Mouse (Mus musculus): ENCODE data around the gene Btrc. TPM values are rescaled to one million over a fixed set of nuclear protein-coding genes. Genes with fewer than 3 reads are reported as not detected.
A peak's percentile ranks its signal among the peaks of the same experiment; 100 is the strongest.
"Not testable (repeated sequence)": the region's sequence is repeated elsewhere in the genome, so short reads cannot be mapped to it uniquely, and the experiment has no call there.

Btrc gene
- polyA plus RNA-seq, 2 experiments, result 27.6 to 40.3 TPM

GRCm38 (mm10) chr19:45432351-45432750, 68.8 kb downstream of the Btrc start:
- Histone ChIP-seq H3K4me3 (ENCODE audit: insufficient read depth in 1 of 2, low read depth in 2 of 2, low read length in 2 of 2) (no peak overlapping the region), H3K36me3 (replicated peaks; ENCODE audit: control insufficient read depth, insufficient read depth, low read depth) (no peaks in the 10 kb centered on the region), H3K27ac (no peak overlapping the region), H3K4me2 (ENCODE audit: low read depth) (no peak overlapping the region), H3K9me3 (ENCODE audit: control insufficient read depth, low read length) (no peaks in the 10 kb centered on the region), H3K9ac (replicated peaks) (no peak overlapping the region), H3K27me3 (ENCODE audit: control insufficient read depth, insufficient read depth, low read length) (no peaks in the 10 kb centered on the region), H3K4me1 (replicated peaks; ENCODE audit: control insufficient read depth in 2 of 2, insufficient read depth in 2 of 2, low read length in 1 of 2) (peaks cover 0 to 2% of the 10 kb centered on the region in 2 experiments; a peak in 2 of 4 replicates)
- DNase-seq (ENCODE audit: low read depth in 3 of 3, low spot score in 3 of 3), result no peak
- no peak for ATAC-seq (ENCODE audit: insufficient read depth)
- TF ChIP-seq CTCF (IDR thresholded peaks at IDR 0.05; ENCODE audit: low read depth) (no peak), EP300 (IDR thresholded peaks at IDR 0.05; ENCODE audit: low read depth) (no peak)
- 68% methylated on average over 3 of the region's 3 CpGs for WGBS (ENCODE audit: insufficient replicate concordance)

- not testable (repeated sequence) for H3K27me3 ChIP-seq (ENCODE audit: control insufficient read depth, insufficient read depth, low read length); H3K4me3 ChIP-seq (ENCODE audit: insufficient read depth in 1 of 2, low read depth in 2 of 2, low read length in 2 of 2); H3K4me1 ChIP-seq (replicated peaks; ENCODE audit: control insufficient read depth in 2 of 2, insufficient read depth in 2 of 2, low read length in 1 of 2); H3K27ac ChIP-seq; H3K9me3 ChIP-seq (ENCODE audit: control insufficient read depth, low read length); H3K9ac ChIP-seq (replicated peaks); H3K4me2 ChIP-seq (ENCODE audit: low read depth); H3K36me3 ChIP-seq (replicated peaks; ENCODE audit: control insufficient read depth, insufficient read depth, low read depth)
- peak; percentile 84 for ATAC-seq (ENCODE audit: insufficient read depth)
- peak; percentile 83 for TF ChIP-seq CTCF (IDR thresholded peaks at IDR 0.05; ENCODE audit: low read depth)
- DNase-seq (ENCODE audit: low read depth in 3 of 3, low spot score in 3 of 3), result peak; percentile 67 to 75 (median 73)
Measured at GRCm38 (mm10) chr19:45436019-45436418, 72.5 kb downstream of the Btrc start.

GRCm38 (mm10) chr19:45437175-45437574, 73.6 kb downstream of the Btrc start:
- 77% methylated on average over 4 of the region's 4 CpGs for WGBS (ENCODE audit: insufficient replicate concordance)
- Histone ChIP-seq H3K4me3 (ENCODE audit: insufficient read depth in 1 of 2, low read depth in 2 of 2, low read length in 2 of 2) (no peak overlapping the region), H3K27me3 (ENCODE audit: control insufficient read depth, insufficient read depth, low read length) (no peaks in the 10 kb centered on the region), H3K9me3 (ENCODE audit: control insufficient read depth, low read length) (no peaks in the 10 kb centered on the region), H3K36me3 (replicated peaks; ENCODE audit: control insufficient read depth, insufficient read depth, low read depth) (no peaks in the 10 kb centered on the region), H3K27ac (no peak overlapping the region), H3K4me2 (ENCODE audit: low read depth) (no peak overlapping the region), H3K4me1 (replicated peaks; ENCODE audit: control insufficient read depth in 2 of 2, insufficient read depth in 2 of 2, low read length in 1 of 2) (peaks cover 9 to 14% of the 10 kb centered on the region in 2 experiments), H3K9ac (replicated peaks) (no peak overlapping the region)
- DNase-seq (ENCODE audit: low read depth in 3 of 3, low spot score in 3 of 3) (no peak), ATAC-seq (ENCODE audit: insufficient read depth) (no peak)
- no peak for TF ChIP-seq CTCF (IDR thresholded peaks at IDR 0.05; ENCODE audit: low read depth)
- TF ChIP-seq EP300 (IDR thresholded peaks at IDR 0.05; ENCODE audit: low read depth), result no peak

- 87% methylated on average over 5 of the region's 5 CpGs for WGBS (ENCODE audit: insufficient replicate concordance)
Measured at GRCm38 (mm10) chr19:45438191-45438590, 74.7 kb downstream of the Btrc start.

GRCm38 (mm10) chr19:45438928-45439846, 75.7 kb downstream of the Btrc start:
- DNase-seq (ENCODE audit: low read depth in 3 of 3, low spot score in 3 of 3) (no peak), ATAC-seq (ENCODE audit: insufficient read depth) (no peak)
- H3K9ac ChIP-seq (replicated peaks), result no peak overlapping the region
- no peak overlapping the region for H3K4me2 ChIP-seq (ENCODE audit: low read depth)
- H3K27me3 ChIP-seq (ENCODE audit: control insufficient read depth, insufficient read depth, low read length), result no peaks in the 10 kb centered on the region
- H3K4me3 ChIP-seq (ENCODE audit: insufficient read depth in 1 of 2, low read depth in 2 of 2, low read length in 2 of 2), result no peak overlapping the region
- no peaks in the 10 kb centered on the region for H3K36me3 ChIP-seq (replicated peaks; ENCODE audit: control insufficient read depth, insufficient read depth, low read depth)
- WGBS (ENCODE audit: insufficient replicate concordance), result 61% methylated on average over 6 of the region's 6 CpGs
- H3K27ac ChIP-seq, result no peak overlapping the region
- H3K9me3 ChIP-seq (ENCODE audit: control insufficient read depth, low read length), result no peaks in the 10 kb centered on the region
- peaks cover 18% of the 10 kb centered on the region in 2 experiments for H3K4me1 ChIP-seq (replicated peaks; ENCODE audit: control insufficient read depth in 2 of 2, insufficient read depth in 2 of 2, low read length in 1 of 2)
- TF ChIP-seq EP300 (IDR thresholded peaks at IDR 0.05; ENCODE audit: low read depth) (no peak), CTCF (IDR thresholded peaks at IDR 0.05; ENCODE audit: low read depth) (peak; percentile 44)

More at GRCm38 (mm10) chr19:45438191-45438590, 74.7 kb downstream of the Btrc start:
- H3K9ac ChIP-seq (replicated peaks), result no peak overlapping the region
- H3K36me3 ChIP-seq (replicated peaks; ENCODE audit: control insufficient read depth, insufficient read depth, low read depth), result no peaks in the 10 kb centered on the region
- H3K9me3 ChIP-seq (ENCODE audit: control insufficient read depth, low read length), result no peaks in the 10 kb centered on the region
- no peak overlapping the region for H3K4me2 ChIP-seq (ENCODE audit: low read depth)
- no peak for TF ChIP-seq EP300 (IDR thresholded peaks at IDR 0.05; ENCODE audit: low read depth)
- no peak for TF ChIP-seq CTCF (IDR thresholded peaks at IDR 0.05; ENCODE audit: low read depth)
- DNase-seq (ENCODE audit: low read depth in 3 of 3, low spot score in 3 of 3), result no peak
- peaks cover 14% of the 10 kb centered on the region in 2 experiments for H3K4me1 ChIP-seq (replicated peaks; ENCODE audit: control insufficient read depth in 2 of 2, insufficient read depth in 2 of 2, low read length in 1 of 2)
- no peak for ATAC-seq (ENCODE audit: insufficient read depth)
- no peaks in the 10 kb centered on the region for H3K27me3 ChIP-seq (ENCODE audit: control insufficient read depth, insufficient read depth, low read length)
- H3K27ac ChIP-seq, result no peak overlapping the region
- no peak overlapping the region for H3K4me3 ChIP-seq (ENCODE audit: insufficient read depth in 1 of 2, low read depth in 2 of 2, low read length in 2 of 2)

All from liver, embryonic 14.5 days (tissue).